Mouse (Mus musculus) hindbrain, embryonic 10.5 days (tissue): Measurements from ENCODE around the gene Retnla. TPM values are rescaled to one million over a fixed set of nuclear protein-coding genes. Genes with fewer than 3 reads are reported as not detected.
"Not testable (repeated sequence)": the region's sequence is repeated elsewhere in the genome, so short reads cannot be mapped to it uniquely, and the experiment has no call there.

ENCODE experiments used
- DNase-seq: peaks from one replicate; pipeline ENCODE4 v3.0.0-alpha.2; 2017; ENCODE audit warnings: low spot score
- H3K27ac ChIP-seq: fragments of 300-500 bp; sonication (generic); 2 replicates; pipeline ENCODE4 v1.5.1; 2016; ENCODE audit warnings: mild to moderate bottlenecking, moderate library complexity
- H3K27me3 ChIP-seq: fragments of 300-500 bp; sonication (generic); 2 replicates; pipeline ENCODE4 v1.6.1; 2016; ENCODE audit warnings: mild to moderate bottlenecking; ENCODE audit not compliant: poor library complexity, insufficient read depth, severe bottlenecking
- H3K36me3 ChIP-seq: fragments of 300-500 bp; sonication (generic); 2 replicates; pipeline ENCODE4 v1.6.1; 2016; ENCODE audit warnings: mild to moderate bottlenecking, moderate library complexity
- H3K4me1 ChIP-seq: fragments of 300-500 bp; sonication (generic); replicated peaks from 2 replicates; pipeline ENCODE4 v1.6.1; 2016; ENCODE audit warnings: mild to moderate bottlenecking
- H3K4me3 ChIP-seq: fragments of 300-500 bp; sonication (generic); 2 replicates; pipeline ENCODE4 v1.5.1; 2016; ENCODE audit warnings: mild to moderate bottlenecking, moderate library complexity
- H3K9me3 ChIP-seq: fragments of 300-500 bp; sonication (generic); 2 replicates; pipeline ENCODE4 v1.6.1; 2016; ENCODE audit warnings: mild to moderate bottlenecking, moderate library complexity
- WGBS: fragments of 180-500 bp; shearing (Covaris S2); methylation state at CpG from one replicate; pipeline ENCODE4 v1.1.7; 2016; 5-methylcytosine and 5-hydroxymethylcytosine counted together
- polyA plus RNA-seq: library from polyadenylated mRNA; unstranded; fragments of >200 nt; fragmentation: Nextera tagmentation; extraction: Ambion mirVana; gene quantifications from 2 replicates; pipeline ENCODE4 v1.2.1, GENCODE M21; 2016

Retnla gene
- polyA plus RNA-seq, 1 experiment from 2014 or later, result not detected

DNA sequence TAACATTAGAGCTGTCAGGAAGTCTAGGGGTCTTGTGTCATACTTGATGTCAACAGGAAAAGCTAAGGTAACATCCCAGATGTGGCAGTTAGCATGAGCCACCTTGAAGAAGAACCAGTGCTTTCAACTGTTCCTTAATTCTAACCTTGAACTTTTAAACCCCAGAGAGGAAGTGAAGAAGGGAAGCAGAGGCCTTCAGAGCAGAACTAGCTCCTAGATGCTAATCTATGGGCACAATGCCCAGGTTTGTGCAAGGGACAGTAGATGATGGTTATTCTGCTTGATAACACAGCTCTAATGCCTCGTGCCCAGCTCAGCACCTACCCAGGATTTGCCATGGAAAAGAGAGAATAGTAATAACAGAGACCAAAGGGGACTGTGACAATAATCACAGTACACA is 8.7 kb upstream of the Retnla start:
- not testable (repeated sequence) for H3K27ac ChIP-seq, H3K9me3 ChIP-seq, H3K4me1 ChIP-seq, H3K4me3 ChIP-seq, H3K36me3 ChIP-seq, DNase-seq, H3K27me3 ChIP-seq
- 63% methylated on average over 1 of the region's 1 CpGs for WGBS

DNA sequence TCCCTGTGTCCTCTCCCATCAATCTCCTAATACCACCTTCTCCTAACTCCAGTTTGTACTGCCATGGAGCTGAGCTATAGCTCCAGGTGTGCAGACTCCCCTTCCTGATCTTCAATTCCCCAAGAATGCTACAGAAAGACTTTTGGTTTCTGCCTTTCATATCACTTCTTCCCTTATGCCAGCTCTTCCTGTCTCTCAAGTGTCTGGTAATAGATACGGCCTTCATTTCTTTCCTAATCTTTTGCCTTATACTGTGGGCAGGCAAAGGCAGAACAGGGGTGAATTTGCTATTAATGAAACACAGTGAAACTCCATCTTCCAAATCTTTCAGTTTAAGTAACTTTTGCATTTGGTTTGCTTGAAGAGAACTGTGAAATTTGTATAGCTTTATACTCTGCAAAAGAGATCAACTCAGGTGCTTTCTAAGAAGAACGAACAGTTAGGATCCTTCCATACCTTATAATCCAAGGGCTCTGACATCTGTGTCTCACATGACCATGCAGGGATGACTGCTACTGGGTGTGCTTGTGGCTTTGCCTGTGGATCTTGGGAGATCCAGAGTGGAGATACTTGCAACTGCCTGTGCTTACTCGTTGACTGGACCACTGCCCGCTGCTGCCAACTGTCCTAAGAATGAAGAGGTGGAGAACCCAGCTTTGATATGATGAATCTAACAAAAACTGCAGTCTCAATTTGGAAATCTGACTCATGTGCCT is 1.5 kb downstream of the Retnla start:
- H3K9me3 ChIP-seq, result no peaks in the 10 kb centered on the region
- WGBS, result 89% methylated on average over 4 of the region's 4 CpGs
- H3K27me3 ChIP-seq, result no peaks in the 10 kb centered on the region

DNA sequence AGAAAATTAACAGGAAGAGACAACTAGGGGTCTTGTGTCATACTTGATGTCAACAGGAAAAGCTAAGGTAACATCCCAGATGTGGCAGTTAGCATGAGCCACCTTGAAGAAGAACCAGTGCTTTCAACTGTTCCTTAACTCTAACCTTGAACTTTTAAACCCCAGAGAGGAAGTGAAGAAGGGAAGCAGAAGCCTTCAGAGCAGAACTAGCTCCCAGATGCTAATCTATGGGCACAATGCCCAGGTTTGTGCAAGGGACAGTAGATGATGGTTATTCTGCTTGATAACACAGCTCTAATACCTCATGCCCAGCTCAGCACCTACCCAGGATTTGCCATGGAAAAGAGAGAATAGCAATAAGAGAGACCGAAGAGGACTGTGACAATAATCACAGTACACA is 22.7 kb downstream of the Retnla start:
- DNase-seq, H3K36me3 ChIP-seq, H3K27me3 ChIP-seq, H3K9me3 ChIP-seq, H3K27ac ChIP-seq, H3K4me1 ChIP-seq, H3K4me3 ChIP-seq: not testable (repeated sequence)
- 91% methylated on average over 1 of the region's 1 CpGs for WGBS

More for the DNA sequence above, 1.5 kb downstream of the Retnla start:
- H3K36me3 ChIP-seq, result no peaks in the 10 kb centered on the region
- DNase-seq, result no peak
- no peak overlapping the region for H3K4me3 ChIP-seq
- no peaks in the 10 kb centered on the region for H3K4me1 ChIP-seq
- no peak overlapping the region for H3K27ac ChIP-seq

- Histone ChIP-seq H3K36me3 (no peaks in the 10 kb centered on the region), H3K9me3 (no peaks in the 10 kb centered on the region), H3K27ac (no peak overlapping the region), H3K27me3 (no peaks in the 10 kb centered on the region), H3K4me1 (no peaks in the 10 kb centered on the region), H3K4me3 (no peak overlapping the region)
- 84% methylated on average over 2 of the region's 2 CpGs for WGBS
- no peak for DNase-seq
Observed at GRCm38 (mm10) chr16:48867690-48868089, 25.3 kb downstream of the Retnla start.

GRCm38 (mm10) chr16:48868663-48869062 is 26.3 kb downstream of the Retnla start:
- no peak overlapping the region for H3K4me3 ChIP-seq
- no peaks in the 10 kb centered on the region for H3K36me3 ChIP-seq
- no peak for DNase-seq
- no peaks in the 10 kb centered on the region for H3K9me3 ChIP-seq
- H3K27me3 ChIP-seq, result no peaks in the 10 kb centered on the region
- WGBS, result 73% methylated on average over 1 of the region's 1 CpGs
- no peaks in the 10 kb centered on the region for H3K4me1 ChIP-seq
- no peak overlapping the region for H3K27ac ChIP-seq

DNA sequence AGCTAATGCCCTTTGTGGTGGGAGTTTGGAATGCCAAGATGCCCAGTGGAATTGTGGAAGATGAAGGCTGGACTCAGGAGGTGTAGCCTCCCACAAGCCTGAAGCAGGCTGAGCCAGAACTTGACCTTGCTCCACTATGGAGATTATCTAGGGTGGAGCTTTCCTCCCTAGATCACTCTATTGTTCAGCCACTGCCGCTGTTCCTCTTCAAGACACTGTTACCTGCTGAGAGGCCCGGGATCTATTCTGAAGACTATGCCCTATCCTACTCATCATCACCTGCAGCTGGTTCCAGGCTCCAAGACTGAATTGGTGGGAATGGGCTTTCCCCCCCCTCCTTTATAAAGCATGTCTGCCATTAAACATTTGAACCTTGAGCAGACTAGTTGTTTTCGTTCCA is 27.3 kb downstream of the Retnla start:
- 77% methylated on average over 3 of the region's 3 CpGs for WGBS
- no peak for DNase-seq
- Histone ChIP-seq H3K27me3 (no peaks in the 10 kb centered on the region), H3K4me3 (no peak overlapping the region), H3K27ac (no peak overlapping the region), H3K9me3 (no peaks in the 10 kb centered on the region), H3K4me1 (no peaks in the 10 kb centered on the region), H3K36me3 (no peaks in the 10 kb centered on the region)

DNA sequence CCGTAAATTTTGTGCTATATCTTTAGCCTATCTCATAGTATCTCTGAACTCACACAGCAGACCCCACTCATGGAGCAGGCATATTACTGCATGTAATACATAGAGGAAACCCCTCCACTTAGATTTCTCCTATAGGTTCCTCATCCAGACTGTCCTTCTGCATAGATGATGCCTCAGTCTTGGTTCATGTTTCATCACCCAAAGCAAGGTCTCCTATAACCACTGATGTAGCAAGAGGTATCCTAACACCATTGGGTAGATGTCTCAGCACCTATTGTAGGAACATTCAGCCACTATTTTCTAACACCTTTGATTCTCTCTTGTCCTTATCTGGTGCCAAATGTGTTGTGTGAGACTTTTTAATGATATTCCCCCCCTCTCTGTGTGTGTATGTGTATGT is 29.4 kb downstream of the Retnla start:
- H3K36me3 ChIP-seq, result no peaks in the 10 kb centered on the region
- H3K4me1 ChIP-seq, result no peaks in the 10 kb centered on the region
- no peaks in the 10 kb centered on the region for H3K27me3 ChIP-seq
- H3K4me3 ChIP-seq, result no peak overlapping the region
- WGBS, result 91% methylated on average over 1 of the region's 1 CpGs
- H3K27ac ChIP-seq, result no peak overlapping the region
- no peaks in the 10 kb centered on the region for H3K9me3 ChIP-seq
- DNase-seq, result no peak

GRCm38 (mm10) chr16:48872321-48872720 is 30.0 kb downstream of the Retnla start, which contains the start of gene Retnlg:
TSS of gene Retnlg (plus strand) at chr16:48872621.
- H3K27ac ChIP-seq, result no peak within 1 kb of the TSS
- H3K9me3 ChIP-seq, result no peaks in the 10 kb centered on the region
- H3K4me1 ChIP-seq, result no peaks in the 10 kb centered on the region
- WGBS, result 81% methylated on average over 4 of the region's 4 CpGs
- DNase-seq, result no peak
- H3K36me3 ChIP-seq, result no peaks in the 10 kb centered on the region
- no peaks in the 10 kb centered on the region for H3K27me3 ChIP-seq
- no peak within 1 kb of the TSS for H3K4me3 ChIP-seq

- no peaks in the 10 kb centered on the region for H3K4me1 ChIP-seq
- no peaks in the 10 kb centered on the region for H3K27me3 ChIP-seq
- H3K27ac ChIP-seq, result no peak overlapping the region
- no peak overlapping the region for H3K4me3 ChIP-seq
- no peaks in the 10 kb centered on the region for H3K36me3 ChIP-seq
- WGBS, result 78% methylated on average over 2 of the region's 2 CpGs
- DNase-seq, result no peak
- H3K9me3 ChIP-seq, result no peaks in the 10 kb centered on the region; the same call in 1 of the 2 replicates
Observed at GRCm38 (mm10) chr16:48890733-48891132, 48.4 kb downstream of the Retnla start.

Other genes starting within 250 kb of the Retnla start
- gene Trat1, start 70.5 kb upstream of the Retnla start, polyA plus RNA-seq, result not detected in 2 replicates
- not detected in 2 replicates for gene Retnlb, start 25.7 kb upstream of the Retnla start, polyA plus RNA-seq
- not detected in 2 replicates for gene Retnlg, start 30.1 kb downstream of the Retnla start, polyA plus RNA-seq
- gene Dzip3, start 151.6 kb downstream of the Retnla start, polyA plus RNA-seq, result 25.6 and 33.2 TPM in 2 replicates
- gene Cip2a, start 151.6 kb downstream of the Retnla start, polyA plus RNA-seq, result 32.7 and 43.2 TPM in 2 replicates
- not detected in 2 replicates for gene Myh15, start 214.9 kb downstream of the Retnla start, polyA plus RNA-seq